Comparison of ENCODE assay signal across 25 mouse cellular contexts in genomic region chr16:43456446-43457172, GRCm38 (mm10).
DNase-seq lines count a peak whose midpoint lies in the region; ATAC-seq and TF ChIP-seq lines count a peak whose summit lies in the region.
"Had no signal": no experiment of that assay in that cellular context is flagged by ENCODE, and none has a peak within 500 bp of the region (broad histone marks: within the 10 kb centered on the region; RNA-seq: fewer than 3 reads in every experiment).

No protein-coding gene starts in this region.

- peaks cover 18% of the 10 kb centered on the region for H3K79me2 ChIP-seq in myocyte (ENCODE audit: control insufficient read depth, insufficient read depth)

- H3K27ac ChIP-seq in forebrain, embryonic 14.5 days (ENCODE audit: low read depth, low read length), result no peak overlapping the region
- no peak overlapping the region for H3K27ac ChIP-seq in forebrain, embryonic 11.5 days (ENCODE audit: low read depth, low read length)
- H3K27ac ChIP-seq in heart, embryonic 13.5 days (replicated peaks), result peak overlapping the region; percentile 51
- no peak overlapping the region for H3K27ac ChIP-seq in heart, embryonic 10.5 days
- peak overlapping the region; percentile 9; the same call in 1 of the 2 replicates for H3K27ac ChIP-seq in kidney, adult 2 months (ENCODE audit: insufficient read depth, low read depth, low read length)
- H3K27ac ChIP-seq: embryonic facial prominence, embryonic 15.5 days; hindbrain, embryonic 10.5 days; limb, embryonic 15.5 days; liver, embryonic 14.5 days; lung, embryonic 15.5 days; neural tube, embryonic 13.5 days had no signal

- H3K4me2 ChIP-seq in forebrain, embryonic 14.5 days (ENCODE audit: low read length), result no peak overlapping the region
- H3K4me2 ChIP-seq in forebrain, embryonic 11.5 days (ENCODE audit: low read depth, low read length, severe bottlenecking), result no peak overlapping the region
- no peak overlapping the region for H3K4me2 ChIP-seq in heart, embryonic 13.5 days
- peak overlapping the region; percentile 50 for H3K4me2 ChIP-seq in myocyte (ENCODE audit: low read depth)
- H3K4me2 ChIP-seq: embryonic facial prominence, embryonic 15.5 days; limb, embryonic 15.5 days; lung, embryonic 15.5 days; neural tube, embryonic 13.5 days had no signal

- no peak for TF ChIP-seq POLR2A in kidney, adult 2 months (IDR thresholded peaks at IDR 0.05; ENCODE audit: low read depth, low read length)
- no peak for TF ChIP-seq POLR2A in myocyte (IDR thresholded peaks at IDR 0.05; ENCODE audit: insufficient read length, low read depth)

- no peak overlapping the region for H3K9ac ChIP-seq in forebrain, embryonic 14.5 days (ENCODE audit: low read length)
- H3K9ac ChIP-seq in forebrain, embryonic 11.5 days (ENCODE audit: low read length), result no peak overlapping the region
- H3K9ac ChIP-seq in heart, embryonic 13.5 days, result no peak overlapping the region
- H3K9ac ChIP-seq: embryonic facial prominence, embryonic 15.5 days; limb, embryonic 15.5 days; liver, embryonic 14.5 days; lung, embryonic 15.5 days; neural tube, embryonic 13.5 days had no signal

- 73% methylated on average over 8 of the region's 8 CpGs for WGBS in forebrain, embryonic 14.5 days
- 79% methylated on average over 8 of the region's 8 CpGs for WGBS in forebrain, embryonic 11.5 days
- 50% methylated on average over 8 of the region's 8 CpGs for WGBS in heart, embryonic 13.5 days
- 68% methylated on average over 8 of the region's 8 CpGs for WGBS in heart, embryonic 10.5 days
- 69% methylated on average over 8 of the region's 8 CpGs for WGBS in kidney, adult 2 months

- no peak overlapping the region for H3ac ChIP-seq in myocyte (ENCODE audit: control insufficient read depth, insufficient read length)

- H3K4me3 ChIP-seq in forebrain, embryonic 14.5 days (ENCODE audit: low read depth, low read length), result no peak overlapping the region
- no peak overlapping the region for H3K4me3 ChIP-seq in forebrain, embryonic 11.5 days (ENCODE audit: low read depth, low read length)
- H3K4me3 ChIP-seq in heart, embryonic 13.5 days, result no peak overlapping the region
- H3K4me3 ChIP-seq in heart, embryonic 10.5 days, result no peak overlapping the region
- no peak overlapping the region for H3K4me3 ChIP-seq in kidney, adult 2 months (ENCODE audit: insufficient read depth, low read depth, low read length)
- no peak overlapping the region for H3K4me3 ChIP-seq in myocyte
- H3K4me3 ChIP-seq: embryonic facial prominence, embryonic 15.5 days; hindbrain, embryonic 10.5 days; limb, embryonic 15.5 days; lung, embryonic 15.5 days; neural tube, embryonic 13.5 days had no signal

- DNase-seq in forebrain, embryonic 14.5 days (ENCODE audit: low spot score), result peak; percentile 22
- DNase-seq in forebrain, embryonic 11.5 days (ENCODE audit: low spot score), result no peak
- DNase-seq in heart, embryonic 10.5 days (ENCODE audit: low spot score), result no peak
- no peak for DNase-seq in kidney, adult 2 months
- DNase-seq in kidney, adult 8-10 months, result no peak
- no peak for DNase-seq in cerebellum, postnatal 10 days
- DNase-seq: adrenal gland, postnatal 14 days; cerebellum, adult 9-10 months; kidney, postnatal 4 days; left cerebral cortex, postnatal 4 days; lung, postnatal 36 days; midbrain, embryonic 14.5 days; right cerebral cortex, postnatal 4 days; thymus, postnatal 14 days had no signal

- no peaks in the 10 kb centered on the region for H3K27me3 ChIP-seq in forebrain, embryonic 14.5 days (replicated peaks; ENCODE audit: control insufficient read depth, insufficient read depth, low read length)
- no peaks in the 10 kb centered on the region for H3K27me3 ChIP-seq in forebrain, embryonic 11.5 days (ENCODE audit: control insufficient read depth, insufficient read depth, low read length)
- no peaks in the 10 kb centered on the region for H3K27me3 ChIP-seq in heart, embryonic 13.5 days (replicated peaks)
- H3K27me3 ChIP-seq in heart, embryonic 10.5 days (ENCODE audit: insufficient read depth, poor library complexity, severe bottlenecking), result no peaks in the 10 kb centered on the region
- no peaks in the 10 kb centered on the region for H3K27me3 ChIP-seq in kidney, adult 2 months (replicated peaks; ENCODE audit: control insufficient read depth, insufficient read depth, low read length)
- H3K27me3 ChIP-seq in myocyte (ENCODE audit: control insufficient read depth, insufficient read depth, insufficient read length), result no peaks in the 10 kb centered on the region
- H3K27me3 ChIP-seq: embryonic facial prominence, embryonic 15.5 days; limb, embryonic 15.5 days; lung, embryonic 15.5 days; neural tube, embryonic 13.5 days had no signal

- no peaks in the 10 kb centered on the region for H3K36me3 ChIP-seq in forebrain, embryonic 14.5 days (ENCODE audit: control insufficient read depth, insufficient read depth, low read length)
- H3K36me3 ChIP-seq in forebrain, embryonic 11.5 days (ENCODE audit: control insufficient read depth, insufficient read depth, low read length), result no peaks in the 10 kb centered on the region
- H3K36me3 ChIP-seq in heart, embryonic 13.5 days, result no peaks in the 10 kb centered on the region
- no peaks in the 10 kb centered on the region for H3K36me3 ChIP-seq in heart, embryonic 10.5 days
- H3K36me3 ChIP-seq in kidney, adult 2 months (ENCODE audit: control insufficient read depth, insufficient read depth, low read length), result no peaks in the 10 kb centered on the region
- no peaks in the 10 kb centered on the region for H3K36me3 ChIP-seq in myocyte (ENCODE audit: control insufficient read depth, insufficient read depth)
- H3K36me3 ChIP-seq: embryonic facial prominence, embryonic 15.5 days; G1E; hindbrain, embryonic 10.5 days; limb, embryonic 15.5 days; lung, embryonic 15.5 days; neural tube, embryonic 13.5 days had no signal

- 0 out of 2 replicates have a peak, but pooled peaks cover 2% of the 10 kb centered on the region for H3K4me1 ChIP-seq in forebrain, embryonic 14.5 days (ENCODE audit: control insufficient read depth, insufficient read depth, low read length)
- H3K4me1 ChIP-seq in forebrain, embryonic 11.5 days (replicated peaks; ENCODE audit: control insufficient read depth, insufficient read depth, low read length), result no peaks in the 10 kb centered on the region
- peaks cover 36% of the 10 kb centered on the region for H3K4me1 ChIP-seq in heart, embryonic 13.5 days
- H3K4me1 ChIP-seq in heart, embryonic 10.5 days, result peaks cover 4% of the 10 kb centered on the region; the same call in 1 of the 2 replicates
- H3K4me1 ChIP-seq in kidney, adult 2 months (ENCODE audit: control insufficient read depth, insufficient read depth, low read length), result peaks cover 6% of the 10 kb centered on the region; the same call in 1 of the 2 replicates
- H3K4me1 ChIP-seq: embryonic facial prominence, embryonic 15.5 days; hindbrain, embryonic 10.5 days; limb, embryonic 15.5 days; lung, embryonic 15.5 days; neural tube, embryonic 13.5 days had no signal

- no peak for TF ChIP-seq CTCF in kidney, adult 2 months (conservative IDR thresholded peaks at IDR 0.05; ENCODE audit: insufficient read depth, insufficient read length, low read depth, low read length)

- no peaks in the 10 kb centered on the region for H3K9me3 ChIP-seq in forebrain, embryonic 14.5 days (replicated peaks; ENCODE audit: control insufficient read depth, low read length)
- H3K9me3 ChIP-seq in forebrain, embryonic 11.5 days (ENCODE audit: control insufficient read depth, low read length), result no peaks in the 10 kb centered on the region
- no peaks in the 10 kb centered on the region for H3K9me3 ChIP-seq in heart, embryonic 13.5 days
- H3K9me3 ChIP-seq in heart, embryonic 10.5 days, result no peaks in the 10 kb centered on the region
- H3K9me3 ChIP-seq: embryonic facial prominence, embryonic 15.5 days; G1E; hindbrain, embryonic 10.5 days; limb, embryonic 15.5 days; lung, embryonic 15.5 days; neural tube, embryonic 13.5 days had no signal

- ATAC-seq in forebrain, embryonic 14.5 days, result no peak
- ATAC-seq in forebrain, embryonic 11.5 days (replicated peaks; ENCODE audit: low FRiP score), result no peak
- ATAC-seq in heart, embryonic 13.5 days (ENCODE audit: extremely low read depth, insufficient number of reproducible peaks, low FRiP score, low TSS enrichment), result no peak
- ATAC-seq: hindbrain, embryonic 16.5 days; intestine, postnatal 0 days had no signal

TF ChIP-seq in myocyte, 11 proteins besides CTCF, POLR2A, EP300 and RAD21:
- no peak for TF ChIP-seq MYOD1 (IDR thresholded peaks at IDR 0.05; ENCODE audit: control insufficient read depth in 1 of 3, insufficient read length in 2 of 3, low read depth in 2 of 3)
- TF ChIP-seq TCF12 (IDR thresholded peaks at IDR 0.05; ENCODE audit: insufficient read depth, poor library complexity, severe bottlenecking), result no peak
- no peak for TF ChIP-seq CEBPB (IDR thresholded peaks at IDR 0.05; ENCODE audit: insufficient read depth, poor library complexity, severe bottlenecking)
- no peak for TF ChIP-seq SRF (IDR thresholded peaks at IDR 0.05; ENCODE audit: control insufficient read depth, insufficient read length, low read depth)
- no peak for TF ChIP-seq POLR2AphosphoS2 (IDR thresholded peaks at IDR 0.05; ENCODE audit: insufficient read length, low read depth)
- TF ChIP-seq MAX (IDR thresholded peaks at IDR 0.05; ENCODE audit: low read depth), result no peak
- no peak for TF ChIP-seq TCF3 (IDR thresholded peaks at IDR 0.05; ENCODE audit: insufficient read length, low read depth)
- no peak for TF ChIP-seq REST (IDR thresholded peaks at IDR 0.05; ENCODE audit: insufficient read depth, insufficient read length)
- TF ChIP-seq MYOG (IDR thresholded peaks at IDR 0.05; ENCODE audit: control insufficient read depth in 1 of 3, insufficient read depth in 1 of 3, insufficient read length in 2 of 3, low read depth in 2 of 3), result no peak
- no peak for TF ChIP-seq E2F4 (IDR thresholded peaks at IDR 0.05; ENCODE audit: insufficient read depth)
- TF ChIP-seq USF1 (IDR thresholded peaks at IDR 0.05; ENCODE audit: low read depth), result no peak

Comparison
In these comparisons a context has a peak if more than half of its experiments do, and no peak if none do; other contexts are left out.
1. H3K27ac ChIP-seq: peak in heart, embryonic 13.5 days (single experiment) and kidney, adult 2 months (single experiment); none in forebrain, embryonic 14.5 days (single experiment), forebrain, embryonic 11.5 days (single experiment) and heart, embryonic 10.5 days (single experiment).